Mouse (Mus musculus): ENCODE measurements at regions not wholly inside any gene's neighbourhood (a gene's known extent, or its start where the extent isn't known, plus 50 kb on each side); places are given as distances from the start of the nearest gene placed in this dataset.

DNA sequence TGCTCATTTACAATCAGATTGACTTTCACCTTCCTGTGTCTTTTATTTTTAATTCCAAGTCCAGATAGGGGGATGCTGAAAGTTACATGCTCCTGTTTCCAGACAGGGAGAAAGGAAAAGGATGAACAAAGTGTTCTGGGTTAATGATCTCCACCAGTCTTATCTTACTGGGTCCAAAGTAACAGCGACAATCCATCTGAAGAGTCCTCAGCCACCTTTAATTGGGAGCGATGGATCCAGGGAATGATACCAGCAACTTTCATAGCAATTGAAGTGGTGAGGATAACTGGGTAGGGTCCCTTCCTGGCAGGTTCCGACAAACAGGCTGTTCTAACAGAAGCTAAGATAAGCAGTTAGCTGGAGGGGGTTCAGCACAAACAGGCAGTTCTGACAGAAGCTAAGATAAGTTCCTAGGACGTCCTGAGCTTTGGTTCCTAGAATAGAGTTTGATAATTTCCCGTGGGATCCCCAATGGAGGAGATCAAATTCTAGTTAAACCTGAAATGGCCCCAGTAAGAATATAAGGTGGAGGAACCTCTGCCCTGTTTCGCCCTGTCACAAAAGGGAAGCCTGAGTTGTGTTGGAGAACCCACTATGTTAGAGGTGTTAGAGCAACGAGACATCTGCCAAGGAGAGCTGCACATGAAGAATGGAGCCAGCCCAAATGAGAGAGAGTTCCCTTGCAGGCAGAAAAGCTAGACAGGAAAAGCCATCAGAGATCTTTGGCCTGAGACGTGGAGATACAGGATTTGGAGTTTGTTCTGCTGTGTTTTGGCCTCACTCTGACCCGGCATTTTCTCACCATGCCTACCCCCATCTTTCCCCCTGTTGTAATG lies 124.8 kb downstream of the 1810010D01Rik start:
- TF ChIP-seq CTCF (conservative IDR thresholded peaks at IDR 0.05; ENCODE audit: insufficient read depth, insufficient read length, low read depth, low read length) (no peak), POLR2A (IDR thresholded peaks at IDR 0.05; ENCODE audit: low read depth, low read length) (no peak)
